Mouse (Mus musculus) kidney, adult 2 months (tissue): ENCODE data around the gene Armc12.

Source experiments
- CTCF ChIP-seq: fragments of 200-500 bp; conservative IDR thresholded peaks from 2 replicates; pipeline ENCODE4 v1.5.1; 2011; ENCODE audit warnings: low read depth, mild to moderate bottlenecking, control low read depth, low read length, moderate library complexity, mixed read lengths; ENCODE audit not compliant: insufficient read depth, insufficient read length
- POLR2A ChIP-seq: fragments of 200-500 bp; IDR thresholded peaks from one replicate; pipeline ENCODE4 v1.6.1; 2011; ENCODE audit warnings: low read depth, low read length, control low read depth

- TF ChIP-seq CTCF: no peak
- TF ChIP-seq POLR2A: no peak
Observed at GRCm38 (mm10) chr17:28520561-28520960, 10.0 kb upstream of the Armc12 start.
